Mouse (Mus musculus): ENCODE results near the gene Hoxc13.

Hoxc13 gene

DNA sequence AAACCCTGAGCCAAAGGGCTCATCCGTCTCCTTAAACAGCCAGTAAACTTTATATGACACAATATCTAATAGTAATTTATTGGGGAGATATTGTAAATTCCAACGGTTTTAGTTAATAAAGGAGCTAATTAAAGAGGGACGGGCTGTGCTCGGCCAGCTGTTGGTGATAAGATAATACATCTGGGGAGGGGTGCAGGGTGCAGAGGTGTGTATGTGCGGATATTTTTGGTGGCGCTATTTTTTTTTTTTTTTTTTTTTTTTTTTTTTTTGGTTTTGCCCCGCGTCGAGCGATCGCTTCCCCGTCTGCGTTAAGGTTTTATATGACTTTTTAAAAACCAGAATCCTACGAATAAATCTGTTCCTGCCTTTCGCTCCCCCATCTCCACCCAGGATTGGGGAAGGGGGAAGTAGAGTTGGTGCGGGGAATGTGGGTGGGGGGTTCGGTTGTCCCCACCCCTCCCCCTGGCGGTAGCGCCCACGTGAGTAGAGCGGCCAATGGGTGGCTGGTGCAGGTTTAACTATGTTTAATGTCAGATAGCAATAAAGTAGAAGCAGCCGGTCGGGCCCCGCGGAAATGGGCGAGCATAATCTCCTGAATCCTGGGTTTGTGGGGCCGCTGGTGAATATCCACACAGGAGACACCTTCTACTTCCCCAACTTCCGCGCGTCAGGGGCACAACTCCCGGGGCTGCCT lies 15.5 kb downstream of the Hoxc13 start, which contains the start of gene Hoxc12:
TSS of gene Hoxc12 (plus strand) at position 479 of the 694 bp plus-strand sequence.
- DNase-seq (ENCODE audit: low read depth in 1 of 2, low spot score in 2 of 2) = no peak

DNA sequence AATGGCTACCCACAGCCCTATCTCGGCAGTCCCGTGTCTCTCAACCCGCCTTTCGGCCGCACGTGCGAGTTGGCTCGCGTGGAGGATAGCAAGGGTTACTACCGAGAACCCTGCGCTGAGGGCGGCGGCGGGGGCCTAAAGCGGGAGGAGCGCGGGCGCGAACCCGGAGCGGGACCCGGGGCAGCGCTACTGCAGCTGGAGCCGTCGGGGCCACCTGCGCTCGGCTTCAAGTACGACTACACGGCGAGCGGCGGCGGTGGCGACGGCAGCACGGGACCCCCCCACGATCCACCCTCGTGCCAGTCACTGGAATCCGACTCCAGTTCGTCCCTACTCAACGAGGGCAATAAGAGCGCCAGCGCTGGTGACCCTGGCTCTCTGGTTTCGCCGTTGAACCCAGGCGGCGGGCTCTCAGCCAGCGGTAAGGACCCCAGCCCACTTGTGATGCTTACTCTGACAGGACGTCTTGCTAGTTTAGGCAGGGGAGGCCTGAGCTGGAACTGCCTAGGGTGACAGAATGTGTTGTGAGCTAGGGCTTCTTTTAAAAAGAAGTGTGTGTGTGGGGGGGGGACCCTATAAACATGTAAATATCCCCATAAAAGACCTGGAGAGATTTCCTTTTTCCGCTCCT lies 16.2 kb downstream of the Hoxc13 start:
- DNase-seq (ENCODE audit: low read depth in 1 of 2, low spot score in 2 of 2) = no peak

DNA sequence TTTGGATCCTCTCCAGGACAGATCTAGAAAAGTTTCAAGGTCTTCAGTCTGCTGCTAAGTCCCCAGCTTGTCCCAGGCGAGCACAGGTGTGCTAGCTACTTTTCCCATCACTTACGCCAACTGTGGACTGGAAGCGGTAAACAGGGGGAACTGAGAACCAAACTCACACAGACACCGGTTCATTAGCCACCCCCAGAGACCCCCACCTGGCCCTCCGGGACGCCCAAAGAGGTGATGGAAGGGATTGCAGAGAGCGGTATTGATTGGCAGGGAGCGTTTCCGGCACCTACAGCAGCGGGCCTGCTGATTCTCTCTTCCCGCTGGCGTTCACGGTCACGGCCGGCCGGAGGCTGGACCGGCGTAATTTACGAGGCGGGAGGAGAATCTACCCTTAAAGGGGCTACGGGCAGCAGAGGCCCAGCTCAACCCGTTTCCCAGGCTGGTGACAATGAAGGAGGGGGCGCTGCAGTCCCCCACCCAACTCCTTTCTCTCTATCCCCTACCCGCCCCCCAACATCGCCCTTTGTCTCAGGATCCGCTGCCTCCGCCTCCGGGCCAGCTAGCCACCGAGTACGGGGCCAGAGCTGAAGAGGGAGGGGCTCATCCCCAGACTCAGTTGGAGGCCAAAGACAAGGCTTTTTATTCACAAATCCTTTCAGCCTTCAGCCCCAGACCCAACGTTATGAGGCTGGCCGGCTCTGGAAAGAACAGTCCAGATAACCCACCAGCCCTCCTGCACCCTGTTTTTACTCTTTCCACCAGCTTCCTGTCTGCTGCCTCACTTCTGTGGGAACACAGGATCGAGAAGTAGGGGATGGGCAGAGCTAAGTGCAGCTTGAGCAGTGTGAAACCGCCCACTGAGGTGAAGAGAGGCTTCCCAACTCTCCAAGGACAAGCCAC lies 18.6 kb downstream of the Hoxc13 start:
- no peak for DNase-seq (ENCODE audit: low read depth in 1 of 2, low spot score in 2 of 2)

DNA sequence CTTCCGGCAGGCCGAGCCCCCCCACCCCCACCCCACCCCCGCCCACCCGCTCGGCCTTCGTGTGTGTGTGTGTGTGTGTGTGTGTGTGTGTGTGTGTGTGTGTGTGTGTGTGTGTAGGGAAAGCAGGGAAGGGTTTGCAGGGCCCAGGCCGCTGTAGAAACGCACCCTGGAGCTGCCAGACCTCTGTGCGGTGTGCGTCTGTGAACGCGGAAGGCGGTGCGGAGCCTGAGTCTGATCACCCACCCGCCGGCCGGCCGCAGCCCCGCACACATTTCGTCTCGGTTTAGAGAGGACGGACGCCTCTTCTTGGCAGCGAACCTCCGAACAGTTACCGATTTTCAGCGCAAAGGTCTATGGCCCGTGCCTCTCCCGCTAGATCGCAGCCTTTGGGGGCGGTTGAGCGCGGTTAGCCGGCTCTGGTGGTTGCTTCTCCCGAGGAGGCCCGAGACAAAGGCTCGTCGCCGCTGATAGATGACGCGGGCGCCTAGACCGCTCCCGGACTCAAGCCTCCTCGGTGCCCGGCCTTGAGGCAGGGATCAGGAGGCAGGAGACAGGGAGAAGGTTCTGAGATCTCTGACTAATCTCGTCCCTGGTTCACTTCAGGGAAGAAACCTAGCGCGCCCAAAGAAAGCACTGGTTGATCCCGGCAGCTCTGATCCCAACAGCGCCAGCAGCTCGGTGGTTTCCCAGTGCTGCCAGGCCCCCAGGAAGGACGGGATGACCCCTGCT lies 22.0 kb downstream of the Hoxc13 start:
- DNase-seq (ENCODE audit: low read depth in 1 of 2, low spot score in 2 of 2) = no peak

DNA sequence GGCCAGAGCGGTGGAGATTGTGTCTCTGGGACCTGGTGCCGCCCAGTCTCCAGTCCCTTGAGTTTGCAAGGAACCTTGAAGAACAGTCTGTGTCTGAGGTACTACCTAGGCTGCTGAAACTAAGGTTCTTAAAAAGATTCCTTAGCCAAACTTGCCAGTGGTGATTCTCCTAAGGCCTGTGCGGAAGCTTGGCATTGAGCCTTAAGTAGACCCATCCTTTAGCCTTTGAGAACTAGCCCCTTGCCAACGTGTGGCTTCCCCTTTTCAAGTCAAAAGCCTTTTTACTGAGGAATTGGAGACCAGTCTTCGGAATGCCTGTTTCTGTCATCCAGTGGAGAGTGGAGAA lies 22.5 kb downstream of the Hoxc13 start:
- no peak for DNase-seq (ENCODE audit: low read depth in 1 of 2, low spot score in 2 of 2)

DNA sequence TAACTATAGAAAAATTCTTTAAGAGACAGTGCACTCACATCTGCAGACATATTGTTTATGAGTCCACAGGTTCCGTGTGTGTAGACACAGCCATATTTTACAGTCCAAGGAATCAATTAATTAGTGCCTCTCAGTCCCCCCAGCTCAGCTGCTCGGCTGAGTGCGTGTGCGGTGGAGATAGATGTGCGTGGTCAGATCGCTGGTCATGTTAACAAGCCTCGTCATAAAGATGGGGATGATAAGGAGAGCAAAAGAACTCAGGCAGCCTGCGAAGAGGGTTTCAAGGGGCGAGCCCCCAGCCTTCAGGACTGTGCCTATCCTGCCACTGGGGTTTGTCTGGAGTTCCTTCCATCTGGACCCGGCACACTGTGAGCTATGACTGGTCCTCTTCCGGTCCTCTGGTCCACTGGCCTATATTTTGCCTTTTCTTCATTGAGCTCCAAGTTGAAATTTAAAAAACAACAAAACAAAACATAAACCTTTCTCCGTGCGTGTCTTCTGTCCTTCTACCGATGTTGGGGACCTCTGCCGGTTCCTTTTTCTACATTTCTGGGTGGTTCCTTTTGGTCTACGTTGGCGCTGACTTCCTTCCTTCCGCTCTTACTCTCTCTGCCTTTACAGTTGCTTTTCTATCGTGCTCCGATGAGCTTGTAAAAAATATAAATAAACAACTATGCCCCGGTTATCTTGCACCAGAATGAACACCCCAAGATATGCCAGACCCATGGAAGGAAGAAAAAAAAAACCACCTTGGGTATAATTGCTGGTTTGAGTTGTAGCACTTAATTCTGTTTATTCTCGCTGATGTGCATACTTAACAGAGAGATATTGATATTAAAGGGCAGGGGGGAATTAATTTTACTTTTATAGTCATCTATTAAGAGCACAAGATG lies 24.5 kb downstream of the Hoxc13 start:
- DNase-seq (ENCODE audit: low read depth in 1 of 2, low spot score in 2 of 2) = no peak

DNA sequence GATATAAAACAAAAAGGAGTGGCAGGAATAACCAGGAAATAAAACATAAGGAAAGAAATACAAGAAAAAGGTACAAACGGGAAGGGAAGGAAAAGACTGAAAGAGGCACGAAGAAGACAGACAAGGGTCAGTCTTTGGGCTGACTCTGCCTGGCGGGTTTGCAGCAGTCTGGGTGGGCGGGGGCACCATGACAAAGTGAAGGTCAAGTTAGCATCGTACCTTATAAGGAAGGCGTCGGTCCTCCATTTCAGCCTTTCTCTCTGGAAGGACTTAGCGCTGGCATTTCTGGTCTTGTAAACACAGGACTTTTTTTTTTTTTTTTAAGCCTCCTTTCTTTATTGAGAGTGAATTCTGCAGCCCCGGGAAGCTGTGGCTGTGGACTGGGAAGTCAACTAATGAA lies 26.4 kb downstream of the Hoxc13 start:
- no peak for DNase-seq (ENCODE audit: low read depth in 1 of 2, low spot score in 2 of 2)

DNA sequence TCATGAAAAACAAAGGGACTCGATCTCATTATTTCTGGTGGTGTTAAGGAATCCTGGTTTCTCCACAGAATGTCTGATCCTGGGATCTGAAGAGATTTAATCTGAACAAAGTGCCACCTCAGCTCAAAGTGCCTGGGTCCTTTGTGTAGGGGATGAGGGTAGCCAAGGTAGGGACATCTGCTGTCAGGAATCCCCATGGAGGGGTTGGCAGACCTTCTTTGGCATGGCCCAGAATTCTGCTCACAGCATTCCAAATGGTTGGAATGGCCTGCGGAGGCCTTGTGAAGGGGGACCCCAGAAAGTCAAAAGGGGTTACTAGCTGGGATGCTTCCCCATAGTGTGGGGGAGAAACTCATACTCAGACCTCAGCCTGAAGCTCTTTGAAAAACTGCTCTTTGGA lies 27.9 kb downstream of the Hoxc13 start:
- DNase-seq (ENCODE audit: low read depth in 1 of 2, low spot score in 2 of 2) = no peak

DNA sequence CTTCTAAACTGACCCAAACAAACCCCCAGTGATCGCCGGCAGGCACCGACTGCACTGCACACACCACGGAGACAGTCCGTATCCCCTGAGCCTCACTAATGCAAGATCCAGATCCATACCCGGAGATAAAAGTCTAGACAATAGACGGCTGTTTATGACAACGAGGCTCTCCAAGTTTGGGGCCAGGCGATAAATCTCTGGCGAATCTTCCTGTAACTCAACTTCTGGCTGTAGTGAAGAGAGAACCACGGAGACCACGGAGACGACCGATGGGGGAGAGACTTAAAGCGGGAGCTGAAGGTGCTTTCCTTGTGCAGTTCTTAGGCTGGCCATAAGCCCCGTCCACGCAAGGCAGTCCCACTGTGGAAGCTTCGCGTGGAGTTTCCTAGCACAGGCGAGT lies 28.8 kb downstream of the Hoxc13 start:
- no peak for DNase-seq (ENCODE audit: low read depth in 1 of 2, low spot score in 2 of 2)

DNA sequence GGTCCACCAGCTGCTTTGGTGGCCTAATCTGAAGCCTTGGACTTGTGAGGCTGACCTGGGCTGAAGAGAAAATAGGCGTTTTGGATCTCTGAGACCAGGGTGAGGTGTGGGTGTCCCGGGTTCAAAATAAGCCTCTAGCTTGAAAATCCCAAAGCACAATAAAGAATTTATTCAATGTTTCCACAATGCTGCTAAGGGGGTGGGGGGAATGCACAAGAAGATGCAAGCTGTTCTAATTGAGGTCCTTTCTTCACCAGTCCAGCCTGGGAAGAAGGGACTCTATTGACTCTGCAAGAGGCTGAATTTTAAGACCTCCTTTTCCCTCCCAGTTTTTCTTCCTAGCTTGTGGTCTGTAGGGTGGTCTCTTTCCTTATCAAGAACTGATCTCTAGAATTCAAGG lies 30.0 kb downstream of the Hoxc13 start:
- no peak for DNase-seq (ENCODE audit: low read depth in 1 of 2, low spot score in 2 of 2)

DNA sequence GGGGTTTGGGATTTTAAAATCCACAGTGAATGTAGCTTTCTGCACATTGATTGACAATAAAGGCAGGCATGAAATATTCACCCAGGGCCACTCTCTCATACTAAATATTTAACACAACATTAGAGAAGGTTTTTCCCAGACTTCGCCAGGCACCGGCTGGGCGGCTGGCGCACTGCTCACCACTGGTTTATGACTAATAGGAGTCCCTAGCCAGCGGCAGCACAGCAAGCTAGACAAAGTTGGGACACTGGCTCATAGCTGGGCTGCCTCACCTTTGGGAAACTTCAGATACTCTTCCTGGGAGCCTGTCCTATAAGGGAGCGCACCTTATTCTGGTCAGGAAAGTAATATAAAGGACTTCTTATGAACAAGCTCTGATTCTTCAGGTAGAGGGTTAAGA lies 32.7 kb downstream of the Hoxc13 start:
- no peak for DNase-seq (ENCODE audit: low read depth in 1 of 2, low spot score in 2 of 2)

DNA sequence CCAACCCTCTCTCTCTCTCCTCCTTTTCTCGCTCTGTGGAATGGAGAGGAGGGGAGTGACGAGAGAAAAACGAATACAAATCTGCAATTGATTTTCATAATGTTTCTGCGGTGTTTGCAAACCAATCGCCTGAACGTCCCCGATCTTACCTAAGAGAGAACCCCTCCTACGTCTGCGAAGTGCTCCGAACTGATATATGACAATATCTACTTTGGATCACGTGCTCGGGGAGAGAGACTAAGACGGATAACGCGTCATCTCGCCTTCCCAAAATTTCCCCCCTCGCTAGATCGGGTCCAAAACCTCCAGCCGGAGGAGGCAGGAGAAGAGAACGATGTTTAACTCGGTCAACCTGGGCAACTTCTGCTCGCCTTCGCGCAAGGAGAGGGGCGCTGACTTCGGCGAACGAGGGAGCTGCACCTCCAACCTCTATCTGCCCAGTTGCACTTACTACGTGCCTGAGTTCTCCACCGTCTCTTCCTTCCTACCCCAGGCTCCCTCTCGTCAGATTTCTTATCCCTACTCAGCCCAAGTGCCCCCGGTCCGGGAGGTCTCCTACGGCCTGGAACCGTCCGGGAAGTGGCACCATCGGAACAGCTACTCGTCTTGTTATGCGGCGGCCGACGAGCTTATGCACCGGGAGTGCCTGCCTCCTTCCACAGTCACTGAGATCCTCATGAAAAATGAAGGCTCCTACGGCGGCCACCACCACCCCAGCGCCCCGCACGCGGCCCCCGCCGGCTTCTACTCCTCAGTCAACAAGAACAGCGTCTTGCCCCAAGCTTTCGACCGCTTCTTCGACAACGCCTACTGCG lies 33.5 kb downstream of the Hoxc13 start, which contains the start of gene Hoxc11:
TSS of gene Hoxc11 (plus strand) at position 236 of the 815 bp plus-strand sequence.
- no peak for DNase-seq (ENCODE audit: low read depth in 1 of 2, low spot score in 2 of 2)

DNA sequence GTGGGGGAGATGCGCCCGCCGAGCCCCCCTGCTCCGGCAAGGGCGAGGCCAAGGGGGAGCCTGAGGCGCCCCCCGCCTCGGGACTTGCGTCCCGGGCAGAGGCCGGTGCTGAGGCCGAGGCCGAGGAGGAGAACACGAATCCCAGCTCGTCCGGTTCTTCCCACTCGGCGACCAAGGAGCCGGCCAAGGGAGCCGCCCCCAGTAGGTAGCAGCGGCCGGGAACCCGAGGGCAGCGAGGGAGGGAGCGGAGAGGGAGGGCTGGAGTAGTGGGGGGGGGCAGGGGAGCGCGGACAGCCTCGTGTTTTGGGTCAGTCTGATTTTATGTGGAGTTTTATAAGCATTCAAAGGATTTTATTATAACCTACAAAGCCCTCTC lies 34.1 kb downstream of the Hoxc13 start:
- DNase-seq (ENCODE audit: low read depth in 1 of 2, low spot score in 2 of 2) = no peak

DNA sequence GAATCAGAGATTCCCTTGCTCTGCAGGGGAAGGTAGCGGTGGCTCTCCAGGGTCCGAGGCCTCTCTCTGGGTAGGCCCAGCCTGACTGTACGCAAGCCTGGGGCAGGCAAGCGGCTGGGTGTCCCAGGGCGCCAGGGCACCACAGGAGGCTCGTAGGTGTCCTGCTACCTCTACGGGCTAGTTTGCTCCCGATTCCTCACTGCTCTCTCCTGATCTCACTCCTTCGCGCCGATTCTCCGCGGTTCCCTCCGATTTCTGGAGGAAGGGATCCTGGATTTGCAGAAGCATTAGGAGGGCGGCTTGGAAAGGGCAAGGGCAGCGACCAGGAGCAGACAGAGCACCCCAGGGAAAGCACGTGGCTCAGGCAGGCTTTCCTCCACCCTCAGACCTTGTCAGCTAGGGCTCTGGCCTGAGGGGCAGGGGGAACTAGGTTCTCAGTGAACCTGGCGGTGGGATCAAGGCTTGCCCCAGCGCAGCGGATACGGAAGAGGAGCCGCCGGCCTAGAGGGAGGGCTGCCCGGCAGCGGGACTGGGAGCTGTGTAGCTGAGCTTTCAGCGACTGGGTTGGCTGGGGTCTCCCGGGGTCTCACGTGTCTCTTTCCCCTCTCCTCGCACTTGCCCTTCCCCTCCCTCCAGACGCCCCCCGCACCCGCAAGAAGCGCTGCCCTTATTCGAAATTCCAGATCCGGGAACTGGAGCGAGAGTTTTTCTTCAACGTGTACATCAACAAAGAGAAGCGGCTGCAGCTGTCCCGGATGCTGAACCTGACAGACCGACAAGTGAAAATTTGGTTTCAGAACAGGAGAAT lies 35.1 kb downstream of the Hoxc13 start:
- no peak for DNase-seq (ENCODE audit: low read depth in 1 of 2, low spot score in 2 of 2)

DNA sequence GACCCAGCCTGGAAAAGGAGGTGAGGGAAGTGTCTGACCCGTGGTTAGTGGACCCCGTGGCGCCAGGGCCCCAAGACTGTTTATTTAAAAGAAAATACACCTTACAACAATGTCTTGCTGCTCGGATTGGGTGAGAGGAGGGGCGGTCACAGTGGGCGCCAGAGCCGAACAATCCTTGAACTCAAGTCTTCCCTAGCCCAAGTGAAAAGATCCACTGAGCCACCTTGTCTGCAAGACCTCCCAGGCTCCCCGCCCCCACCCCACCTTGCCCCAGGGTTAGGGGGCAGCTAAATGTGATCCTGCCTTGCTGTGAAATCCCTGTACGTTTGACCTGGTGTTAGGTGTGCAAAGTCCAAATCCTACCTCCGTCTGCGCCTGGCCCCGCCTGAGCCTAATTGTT lies 36.0 kb downstream of the Hoxc13 start:
- no peak for DNase-seq (ENCODE audit: low read depth in 1 of 2, low spot score in 2 of 2)

DNA sequence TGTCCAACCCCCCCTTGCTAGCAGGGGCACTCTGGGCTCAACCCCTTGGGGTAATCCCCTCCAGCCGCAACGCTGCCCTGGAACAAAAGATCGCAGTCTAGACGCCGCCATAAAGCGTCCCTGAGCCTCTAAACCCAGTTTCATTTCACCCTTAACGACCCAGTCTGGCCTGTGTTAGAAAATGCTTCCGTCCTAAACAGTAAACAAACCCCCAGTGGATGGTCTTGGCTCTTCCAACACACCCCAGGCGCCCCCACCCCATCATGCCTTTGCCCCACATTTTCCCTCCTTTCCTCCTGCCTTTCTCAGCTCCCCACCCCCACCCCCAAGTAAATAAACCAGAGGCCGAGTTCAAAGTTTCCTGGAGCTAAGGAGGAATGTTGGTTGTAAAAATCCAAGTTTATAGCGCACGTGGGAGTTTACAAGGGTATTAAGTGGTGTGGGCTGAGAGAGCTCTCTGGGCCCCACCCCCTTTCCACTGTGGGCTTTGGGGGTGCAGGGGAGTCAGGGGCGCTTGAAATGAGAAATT lies 38.8 kb downstream of the Hoxc13 start:
- no peak for DNase-seq (ENCODE audit: low read depth in 1 of 2, low spot score in 2 of 2)

DNA sequence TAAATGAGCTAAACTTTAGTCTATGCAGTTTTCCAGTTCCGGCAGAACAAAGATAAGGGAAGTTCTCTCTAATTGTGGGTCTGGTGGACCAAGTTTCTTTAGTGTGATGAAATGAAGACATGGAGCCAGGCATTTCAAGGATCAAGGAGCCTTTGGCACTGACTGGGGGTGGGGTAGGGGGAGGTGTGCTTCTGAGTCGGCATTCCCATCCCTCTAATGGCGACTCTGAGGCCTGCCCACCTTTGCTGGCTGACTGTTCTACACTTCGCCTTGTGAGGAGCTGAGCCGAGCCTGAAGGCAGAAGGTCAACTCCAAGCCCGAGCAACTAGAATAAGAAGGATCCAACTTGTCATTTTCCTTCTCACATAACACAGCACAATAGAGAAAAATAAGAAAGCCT lies 40.8 kb downstream of the Hoxc13 start:
- no peak for DNase-seq (ENCODE audit: low read depth in 1 of 2, low spot score in 2 of 2)

DNA sequence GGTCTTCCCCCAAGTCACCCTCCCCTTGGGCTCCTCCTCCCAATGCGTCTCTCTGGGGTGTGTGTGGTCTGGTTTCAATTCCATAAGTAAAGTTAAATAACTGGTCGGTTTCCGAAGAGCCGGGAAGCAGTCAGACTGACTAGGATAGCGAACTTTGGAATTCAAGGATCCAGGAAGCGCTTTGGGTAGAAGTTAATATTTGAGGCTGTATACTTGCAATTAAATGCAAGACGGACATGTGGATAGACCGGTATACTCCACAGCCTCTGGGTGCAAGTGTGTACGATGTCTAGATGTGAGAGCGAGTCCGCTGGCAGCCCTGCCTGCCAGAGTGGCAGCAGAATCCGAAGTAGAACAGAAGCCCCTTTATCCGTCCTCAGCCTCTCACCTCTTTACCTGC lies 41.6 kb downstream of the Hoxc13 start:
- no peak for DNase-seq (ENCODE audit: low read depth in 1 of 2, low spot score in 2 of 2)

DNA sequence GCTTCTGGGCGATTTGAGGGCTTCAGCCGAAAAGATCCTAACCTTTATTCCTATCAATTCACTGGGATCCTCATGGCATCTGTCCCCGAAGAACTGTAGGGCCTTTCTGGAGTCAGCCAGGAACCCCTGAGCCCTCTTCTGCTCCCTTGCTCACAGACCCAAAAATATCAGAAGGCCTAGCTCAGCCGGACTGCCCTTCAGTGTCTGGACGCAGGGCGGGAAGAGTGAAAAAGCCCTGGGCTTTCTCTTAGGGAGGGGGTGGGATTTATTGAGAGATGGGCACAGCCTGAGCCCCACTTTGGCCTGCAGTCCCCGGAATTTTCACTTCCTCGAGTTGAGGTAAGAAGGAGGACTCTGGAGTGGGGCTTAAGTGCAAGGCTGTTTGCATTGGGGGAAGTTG lies 42.4 kb downstream of the Hoxc13 start:
- DNase-seq (ENCODE audit: low read depth in 1 of 2, low spot score in 2 of 2) = no peak

Measured in monocyte, adult 2 months (primary cell).